Mouse (Mus musculus): ENCODE data around the gene Mamdc4. TPM values are rescaled to one million over a fixed set of nuclear protein-coding genes. Genes with fewer than 3 reads are reported as not detected.

The Mamdc4 gene
- polyA plus RNA-seq, 1 experiment from 2014 or later, result 3.2 TPM

DNA sequence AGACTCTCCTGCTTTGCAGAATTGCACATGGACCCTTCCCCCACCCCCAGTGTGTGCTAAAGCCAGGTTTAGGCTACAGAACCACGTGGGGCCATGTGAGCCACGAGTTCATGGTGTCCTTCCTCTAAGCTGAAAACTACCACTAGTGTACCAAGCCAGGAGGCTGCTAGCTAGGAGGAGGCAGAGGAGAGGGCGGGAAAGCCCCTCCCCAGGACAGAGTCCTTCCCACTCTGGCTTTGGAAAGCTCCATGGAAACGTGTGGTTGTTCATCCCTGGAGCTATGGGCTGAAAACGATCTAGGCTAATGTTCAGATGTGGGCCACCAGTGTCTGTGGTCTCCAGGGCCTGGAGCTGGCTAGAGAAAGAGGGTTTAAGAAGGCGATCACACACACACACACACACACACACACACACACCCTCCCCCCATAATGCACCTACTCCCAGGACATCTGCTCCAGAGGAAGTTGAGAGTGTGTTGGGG is 6.0 kb upstream of the Mamdc4 start:
- no peak for ATAC-seq (replicated peaks; ENCODE audit: insufficient number of reproducible peaks, low FRiP score, low TSS enrichment)
- Histone ChIP-seq H3K27ac (ENCODE audit: low read depth, low read length) (no peak overlapping the region), H3K36me3 (ENCODE audit: control insufficient read depth, insufficient read depth, low read length) (peaks cover 13% of the 10 kb centered on the region), H3K9me3 (replicated peaks; ENCODE audit: control insufficient read depth, low read length) (no peaks in the 10 kb centered on the region), H3K4me2 (no peak overlapping the region), H3K9ac (ENCODE audit: low read depth, low read length) (no peak overlapping the region), H3K27me3 (ENCODE audit: control insufficient read depth, insufficient read depth, low read length) (peaks cover 52% of the 10 kb centered on the region), H3K4me1 (ENCODE audit: control insufficient read depth, insufficient read depth, low read length) (peaks cover 43% of the 10 kb centered on the region), H3K4me3 (ENCODE audit: low read depth, low read length) (no peak overlapping the region)
- WGBS (ENCODE audit: insufficient replicate concordance), result 52% methylated on average over 6 of the region's 6 CpGs

DNA sequence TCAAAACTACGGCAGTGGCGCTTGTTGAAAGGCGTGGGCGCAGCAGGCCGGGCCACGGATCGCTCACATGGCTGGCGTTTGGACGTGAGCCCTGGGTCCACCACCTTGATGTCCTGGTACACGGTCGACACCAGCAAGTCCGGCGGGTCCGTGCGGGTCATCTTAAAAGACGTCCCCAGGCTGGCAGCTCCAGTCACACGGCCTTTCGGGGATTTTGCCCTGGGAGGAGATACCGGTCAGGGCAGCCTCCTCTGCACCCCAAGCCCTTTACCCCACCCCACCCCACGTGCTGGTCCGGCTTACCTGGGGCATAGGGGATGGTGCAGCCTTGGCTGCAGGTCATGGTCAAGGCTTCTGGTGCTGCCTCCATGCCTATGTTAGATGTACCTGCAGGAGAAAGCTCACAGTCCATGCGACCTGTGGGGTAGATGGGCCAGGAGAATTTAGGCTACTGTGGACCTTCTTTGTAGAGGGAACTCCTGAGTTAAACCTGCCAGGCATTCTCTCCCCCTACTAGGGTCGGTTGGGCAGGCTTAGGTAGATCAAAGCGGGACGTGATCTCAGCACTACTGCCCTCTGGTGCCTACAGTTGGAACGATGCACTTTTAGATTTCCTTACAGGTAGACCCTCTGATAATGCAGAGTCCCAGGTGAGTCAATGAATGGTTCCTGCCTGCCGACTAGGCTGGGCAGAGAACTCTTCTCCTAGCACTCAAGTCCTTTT is 5.3 kb upstream of the Mamdc4 start:
- Histone ChIP-seq H3K4me3 (ENCODE audit: low read depth, low read length) (peak overlapping the region; percentile 21), H3K27me3 (ENCODE audit: control insufficient read depth, insufficient read depth, low read length) (peaks cover 52% of the 10 kb centered on the region), H3K36me3 (ENCODE audit: control insufficient read depth, insufficient read depth, low read length) (peaks cover 7% of the 10 kb centered on the region), H3K9ac (ENCODE audit: low read depth, low read length) (no peak overlapping the region), H3K27ac (ENCODE audit: low read depth, low read length) (no peak overlapping the region), H3K4me1 (ENCODE audit: control insufficient read depth, insufficient read depth, low read length) (peaks cover 47% of the 10 kb centered on the region), H3K9me3 (replicated peaks; ENCODE audit: control insufficient read depth, low read length) (no peaks in the 10 kb centered on the region), H3K4me2 (peak overlapping the region; percentile 52)
- 8% methylated on average over 27 of the region's 27 CpGs for WGBS (ENCODE audit: insufficient replicate concordance)
- no peak for ATAC-seq (replicated peaks; ENCODE audit: insufficient number of reproducible peaks, low FRiP score, low TSS enrichment)

DNA sequence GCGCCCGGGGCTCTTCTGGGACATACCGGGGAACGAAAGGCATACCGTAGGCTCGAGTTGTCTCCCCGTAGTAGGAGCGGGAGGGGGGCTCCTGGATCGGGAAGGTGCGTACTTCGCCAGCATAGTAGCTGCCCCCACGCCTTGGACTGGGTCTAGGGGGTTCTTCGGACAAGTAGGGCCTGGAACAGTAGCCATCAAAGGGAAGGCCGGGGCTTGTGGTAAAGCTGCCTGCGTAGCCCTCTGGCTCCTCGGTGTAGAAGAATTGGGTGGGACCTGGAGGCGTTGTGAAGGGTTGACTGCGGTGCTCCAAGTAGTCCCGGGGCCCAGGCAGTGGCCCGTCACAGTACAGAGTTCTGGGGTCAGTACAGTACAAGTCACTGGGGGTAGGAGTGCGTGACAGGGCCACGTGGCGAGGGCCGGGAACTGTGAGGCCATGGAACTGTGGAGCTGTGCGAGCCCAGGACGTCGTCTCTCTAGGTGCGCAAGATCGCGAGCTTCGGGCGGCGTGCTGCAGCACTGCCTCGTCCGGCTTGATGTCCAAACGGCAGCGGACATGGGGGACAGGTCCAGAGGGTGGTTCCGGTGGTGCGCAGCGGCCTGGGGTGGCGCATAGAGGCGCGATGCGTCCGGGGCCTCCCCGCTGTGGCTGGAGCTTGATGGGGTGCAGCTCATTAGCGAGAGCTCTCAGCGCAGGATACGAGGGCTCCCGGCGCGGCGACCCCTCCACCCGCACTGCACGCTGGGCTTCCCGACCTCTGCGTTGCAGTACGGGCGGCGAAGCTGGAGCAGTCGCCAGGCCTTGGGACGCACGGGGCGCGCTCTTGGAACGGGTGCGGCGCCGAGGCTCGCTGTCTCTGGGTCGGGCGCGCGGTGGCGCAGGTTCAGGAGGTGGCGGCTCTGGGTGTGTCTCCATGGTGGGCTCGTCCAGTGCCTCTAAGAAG is 4.4 kb upstream of the Mamdc4 start:
- Histone ChIP-seq H3K4me2 (peak overlapping the region; percentile 52), H3K4me1 (ENCODE audit: control insufficient read depth, insufficient read depth, low read length) (peaks cover 48% of the 10 kb centered on the region), H3K27me3 (ENCODE audit: control insufficient read depth, insufficient read depth, low read length) (peaks cover 52% of the 10 kb centered on the region), H3K27ac (ENCODE audit: low read depth, low read length) (no peak overlapping the region), H3K9me3 (replicated peaks; ENCODE audit: control insufficient read depth, low read length) (no peaks in the 10 kb centered on the region), H3K36me3 (ENCODE audit: control insufficient read depth, insufficient read depth, low read length) (peaks cover 6% of the 10 kb centered on the region), H3K4me3 (ENCODE audit: low read depth, low read length) (peak overlapping the region; percentile 21), H3K9ac (ENCODE audit: low read depth, low read length) (no peak overlapping the region)
- ATAC-seq (replicated peaks; ENCODE audit: insufficient number of reproducible peaks, low FRiP score, low TSS enrichment), result no peak
- WGBS (ENCODE audit: insufficient replicate concordance), result 4% methylated on average over 77 of the region's 77 CpGs

DNA sequence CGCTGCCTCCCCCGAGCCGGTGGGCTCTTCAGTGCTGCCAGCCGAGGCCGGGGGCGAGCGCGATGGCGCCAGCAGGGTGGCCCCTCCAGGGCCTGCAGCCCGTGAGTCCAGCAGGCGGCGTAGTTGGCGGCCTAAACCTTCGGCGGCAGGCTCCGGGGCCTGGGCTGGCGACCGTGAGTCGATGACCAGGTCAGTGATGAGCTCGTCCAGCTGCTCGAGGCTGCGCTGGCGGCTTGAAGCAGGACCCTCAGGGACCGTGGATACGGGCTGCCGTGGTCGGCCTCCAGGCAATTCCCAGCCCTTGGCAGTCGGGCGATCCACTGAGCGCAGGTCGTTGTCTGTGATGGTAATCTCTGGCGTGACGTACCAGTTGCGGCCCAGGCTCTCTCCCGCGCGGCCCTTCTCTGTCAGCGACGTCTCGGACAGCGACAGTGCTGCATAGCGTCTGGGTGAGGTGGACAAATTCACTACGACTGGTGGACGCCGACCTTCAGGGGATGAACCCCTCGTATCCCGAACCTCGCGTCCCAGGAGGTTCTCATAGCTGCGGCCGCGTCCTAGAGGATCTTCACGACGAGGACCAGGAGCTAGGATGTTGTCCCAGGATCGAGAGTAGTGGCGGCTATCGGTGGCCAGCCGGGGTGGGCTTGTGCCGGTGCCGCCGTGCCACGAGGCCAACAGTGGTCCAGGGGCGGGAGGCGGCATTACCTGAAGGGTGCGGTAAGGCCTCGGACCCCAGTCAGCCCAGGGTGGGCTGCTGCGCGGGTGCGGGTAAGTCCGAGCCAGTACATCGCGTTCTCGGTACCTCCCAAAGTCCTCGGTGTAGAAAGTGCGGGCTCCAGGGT is 3.5 kb upstream of the Mamdc4 start:
- Histone ChIP-seq H3K27me3 (ENCODE audit: control insufficient read depth, insufficient read depth, low read length) (peaks cover 52% of the 10 kb centered on the region), H3K4me1 (ENCODE audit: control insufficient read depth, insufficient read depth, low read length) (peaks cover 57% of the 10 kb centered on the region), H3K9ac (ENCODE audit: low read depth, low read length) (no peak overlapping the region), H3K27ac (ENCODE audit: low read depth, low read length) (no peak overlapping the region), H3K9me3 (replicated peaks; ENCODE audit: control insufficient read depth, low read length) (no peaks in the 10 kb centered on the region), H3K4me3 (ENCODE audit: low read depth, low read length) (peak overlapping the region; percentile 14), H3K36me3 (ENCODE audit: control insufficient read depth, insufficient read depth, low read length) (no peaks in the 10 kb centered on the region; the same call in 1 of the 2 replicates), H3K4me2 (peak overlapping the region; percentile 52)
- WGBS (ENCODE audit: insufficient replicate concordance), result 5% methylated on average over 75 of the region's 75 CpGs
- no peak for ATAC-seq (replicated peaks; ENCODE audit: insufficient number of reproducible peaks, low FRiP score, low TSS enrichment)

DNA sequence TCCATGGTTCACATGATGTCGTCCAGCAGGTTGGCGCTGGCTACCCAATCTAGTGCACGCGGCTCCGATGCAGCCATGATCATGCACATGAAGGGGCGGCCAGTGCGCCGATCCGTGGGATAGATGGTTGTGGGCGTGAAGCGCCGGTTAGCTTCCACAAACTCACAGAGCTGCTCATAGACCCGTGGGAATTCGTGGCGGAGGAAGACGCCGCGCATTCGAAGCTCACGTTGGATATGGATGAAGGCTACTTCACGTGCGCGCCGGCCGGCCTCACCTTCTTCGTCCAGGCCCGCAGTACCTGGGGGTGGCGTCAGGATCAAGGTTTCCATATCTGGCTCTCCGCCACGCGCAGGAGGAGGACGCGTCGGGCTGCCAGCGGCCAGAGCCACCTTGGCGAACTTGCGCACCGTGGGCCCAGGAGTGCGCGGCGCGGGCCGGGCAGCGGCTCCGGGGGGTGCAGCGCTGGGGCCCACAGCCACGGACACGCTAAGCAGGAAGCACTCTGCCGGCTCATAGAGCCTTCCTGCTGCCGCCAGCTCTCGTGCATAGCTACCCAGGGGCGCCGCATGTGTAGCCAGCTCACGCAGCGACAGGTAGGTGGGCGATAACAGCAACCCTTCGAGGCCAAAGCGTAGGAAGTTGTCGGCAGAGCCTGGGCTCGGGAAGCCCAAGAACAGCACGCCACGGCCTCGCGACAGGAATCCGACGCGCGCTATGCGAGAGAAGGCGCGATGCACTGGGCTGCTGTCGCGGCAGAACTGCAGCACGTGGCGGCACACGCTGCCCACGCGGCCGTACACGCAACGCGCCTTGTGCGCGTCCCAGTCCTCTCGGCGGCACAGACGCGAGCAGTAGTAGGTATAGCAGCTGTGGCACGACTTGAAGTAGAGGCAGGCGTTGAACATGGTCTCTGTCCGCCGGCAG is 2.6 kb upstream of the Mamdc4 start:
- Histone ChIP-seq H3K27me3 (ENCODE audit: control insufficient read depth, insufficient read depth, low read length) (peaks cover 52% of the 10 kb centered on the region), H3K36me3 (ENCODE audit: control insufficient read depth, insufficient read depth, low read length) (no peaks in the 10 kb centered on the region), H3K27ac (ENCODE audit: low read depth, low read length) (no peak overlapping the region), H3K4me2 (peak overlapping the region; percentile 52), H3K9me3 (replicated peaks; ENCODE audit: control insufficient read depth, low read length) (no peaks in the 10 kb centered on the region), H3K9ac (ENCODE audit: low read depth, low read length) (no peak overlapping the region), H3K4me3 (ENCODE audit: low read depth, low read length) (peak overlapping the region; percentile 14), H3K4me1 (ENCODE audit: control insufficient read depth, insufficient read depth, low read length) (peaks cover 56% of the 10 kb centered on the region)
- ATAC-seq (replicated peaks; ENCODE audit: insufficient number of reproducible peaks, low FRiP score, low TSS enrichment), result no peak
- WGBS (ENCODE audit: insufficient replicate concordance), result 12% methylated on average over 92 of the region's 92 CpGs

DNA sequence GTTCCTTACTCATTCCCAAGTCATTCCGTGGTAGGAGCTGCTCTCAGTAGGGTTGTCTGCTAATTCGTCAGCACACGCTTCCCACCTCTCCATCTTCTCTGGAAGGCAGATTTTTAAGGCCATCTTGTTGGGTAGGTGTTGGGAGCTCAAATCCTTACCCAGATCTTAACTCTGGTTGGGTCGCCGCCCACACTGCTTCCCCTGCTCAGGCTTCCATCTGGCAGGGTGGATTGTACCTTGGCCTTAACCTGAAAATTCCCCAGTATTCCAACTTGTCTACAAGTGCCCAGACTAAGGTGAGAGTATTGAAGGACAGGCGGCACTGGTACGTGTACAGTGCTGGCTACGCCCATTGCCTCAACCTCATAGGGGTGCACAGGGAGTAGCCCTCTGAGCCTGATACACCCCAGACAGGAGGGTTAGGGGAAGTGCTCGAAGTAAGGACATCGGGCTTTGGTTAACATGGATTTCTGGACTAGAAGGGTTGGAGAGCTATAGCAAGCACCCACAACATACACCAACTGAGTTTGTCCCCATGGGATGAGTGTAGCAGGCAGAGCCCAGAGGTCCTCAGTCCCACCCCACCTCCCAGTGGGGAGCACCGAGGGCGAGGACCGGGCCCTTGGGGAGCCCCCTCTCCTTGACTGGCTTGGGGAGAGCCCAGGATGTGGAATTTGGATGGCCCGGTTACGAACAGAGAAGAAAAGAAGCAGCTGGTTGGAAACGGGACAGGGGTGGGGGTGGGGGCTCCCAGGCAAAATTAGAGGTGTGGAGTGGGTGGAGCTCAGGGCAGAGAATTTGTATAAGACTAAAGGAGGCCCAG is 1.6 kb upstream of the Mamdc4 start:
- Histone ChIP-seq H3K27me3 (ENCODE audit: control insufficient read depth, insufficient read depth, low read length) (peaks cover 52% of the 10 kb centered on the region), H3K9me3 (replicated peaks; ENCODE audit: control insufficient read depth, low read length) (no peaks in the 10 kb centered on the region), H3K9ac (ENCODE audit: low read depth, low read length) (no peak overlapping the region), H3K4me3 (ENCODE audit: low read depth, low read length) (no peak overlapping the region), H3K27ac (ENCODE audit: low read depth, low read length) (no peak overlapping the region), H3K4me2 (no peak overlapping the region), H3K4me1 (ENCODE audit: control insufficient read depth, insufficient read depth, low read length) (peaks cover 49% of the 10 kb centered on the region), H3K36me3 (ENCODE audit: control insufficient read depth, insufficient read depth, low read length) (no peaks in the 10 kb centered on the region)
- no peak for ATAC-seq (replicated peaks; ENCODE audit: insufficient number of reproducible peaks, low FRiP score, low TSS enrichment)
- 74% methylated on average over 16 of the region's 16 CpGs for WGBS (ENCODE audit: insufficient replicate concordance)

DNA sequence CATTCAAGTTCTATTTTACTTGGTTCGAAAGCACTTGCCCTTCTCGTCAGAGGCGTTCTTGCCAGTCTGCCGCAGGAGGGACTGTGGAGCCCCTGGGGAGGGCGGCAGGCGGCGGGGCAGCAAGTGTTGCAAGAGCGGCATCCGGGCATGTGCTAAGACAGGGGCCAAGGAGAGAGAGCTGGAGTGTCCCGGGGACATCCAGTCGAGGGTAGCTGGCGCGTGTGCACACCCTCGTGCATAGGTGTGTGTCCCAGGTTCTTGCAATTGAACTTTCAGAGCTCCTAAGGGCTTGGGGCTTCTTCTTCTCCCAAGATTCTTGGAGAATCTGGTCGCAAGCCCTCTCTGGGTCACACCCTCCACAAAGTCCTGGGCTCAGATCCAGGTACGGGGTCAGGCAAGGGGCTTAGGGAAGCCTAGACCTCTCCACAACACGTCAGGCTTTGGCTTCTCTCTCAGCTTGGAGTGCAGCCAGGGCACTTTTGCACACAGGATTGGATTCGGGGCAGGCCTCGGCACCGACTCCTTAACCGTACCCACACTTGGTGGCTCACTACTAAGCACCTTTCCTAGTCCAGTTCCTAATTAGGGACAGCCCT is 885 bp upstream of the Mamdc4 start:
- Histone ChIP-seq H3K9ac (ENCODE audit: low read depth, low read length) (peak overlapping the region; percentile 63), H3K4me1 (ENCODE audit: control insufficient read depth, insufficient read depth, low read length) (peaks cover 48% of the 10 kb centered on the region), H3K36me3 (ENCODE audit: control insufficient read depth, insufficient read depth, low read length) (no peaks in the 10 kb centered on the region), H3K27ac (ENCODE audit: low read depth, low read length) (peak overlapping the region; percentile 67; the same call in 1 of the 2 replicates), H3K4me3 (ENCODE audit: low read depth, low read length) (peak overlapping the region; percentile 60), H3K9me3 (replicated peaks; ENCODE audit: control insufficient read depth, low read length) (no peaks in the 10 kb centered on the region), H3K27me3 (ENCODE audit: control insufficient read depth, insufficient read depth, low read length) (peaks cover 49% of the 10 kb centered on the region), H3K4me2 (peak overlapping the region; percentile 83)
- WGBS (ENCODE audit: insufficient replicate concordance), result 12% methylated on average over 21 of the region's 21 CpGs
- ATAC-seq (replicated peaks; ENCODE audit: insufficient number of reproducible peaks, low FRiP score, low TSS enrichment), result no peak
